Mouse (Mus musculus) monocyte, adult 2 months (primary cell): ENCODE measurements at regions not wholly inside any gene's neighbourhood (a gene's known extent, or its start where the extent isn't known, plus 50 kb on each side); places are given as distances from the start of the nearest gene placed in this dataset.

Experiments
- DNase-seq, 2 experiments: peaks; one replicate each; pipeline ENCODE4 v3.0.0; 2022; ENCODE audit warnings: low spot score in 2 of 2, low read depth in 1 of 2

DNA sequence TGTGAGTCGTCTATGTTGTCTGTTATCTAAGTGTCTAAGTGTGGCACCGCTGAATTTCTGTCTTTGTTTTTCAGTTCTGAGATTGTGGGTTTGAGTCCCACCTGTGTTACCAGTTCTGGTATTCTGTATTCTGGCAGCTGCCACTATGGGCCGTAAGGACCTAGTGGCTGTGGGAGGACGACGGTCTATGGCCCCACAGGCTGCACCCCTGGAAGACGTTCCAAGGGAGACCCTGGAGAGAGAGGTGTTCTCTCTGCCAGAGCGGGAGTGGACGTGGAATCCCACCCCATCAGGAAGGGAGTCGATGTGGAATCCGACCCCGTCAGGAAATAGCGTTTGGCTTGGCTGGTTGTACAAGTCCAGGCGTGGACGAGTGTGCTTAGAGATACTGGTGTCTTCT, 53.2 kb upstream of the Btbd35f2 start:
- DNase-seq: peak in 1 of 2 experiments; percentile 2
